In the genomic region with DNA sequence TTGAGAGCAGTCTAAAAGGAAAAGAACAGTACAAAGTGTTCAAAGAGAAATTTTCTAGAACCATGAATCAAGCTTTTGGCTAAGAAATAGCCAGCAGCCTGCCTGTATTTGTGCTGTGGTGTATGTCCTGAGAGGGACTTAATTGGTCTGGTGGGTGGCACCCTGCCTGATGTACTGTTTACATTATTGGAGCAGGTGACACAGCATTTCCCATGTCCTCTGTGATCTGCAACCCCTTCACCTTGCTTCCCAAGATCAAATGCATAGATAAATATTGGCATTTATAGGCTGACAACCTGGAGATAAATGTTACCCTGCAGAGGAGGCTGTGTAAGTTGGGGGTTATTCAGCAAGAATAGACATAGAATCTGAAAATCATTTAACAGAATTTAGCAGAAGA, we compare ENCODE assay signal across 10 mouse cellular contexts. TPM values are rescaled to one million over a fixed set of nuclear protein-coding genes. Genes with fewer than 3 reads are reported as not detected.
DNase-seq lines count a peak whose midpoint lies in the region; ATAC-seq lines count a peak whose summit lies in the region.
"Had no signal": no experiment of that assay in that cellular context is flagged by ENCODE, and none has a peak within 500 bp of the region (broad histone marks: within the 10 kb centered on the region; RNA-seq: fewer than 3 reads in every experiment).

No protein-coding gene starts in this region.

- peak; percentile 89 for DNase-seq in heart, adult 11 months
- no peak for DNase-seq in heart, adult 18-20 months
- no peak for DNase-seq in lung, postnatal 36 days
- DNase-seq in cerebellum, adult 9-11 months, result no peak
- no peak for DNase-seq in urinary bladder, postnatal 25 days (ENCODE audit: low spot score)
- DNase-seq: gastrocnemius, postnatal 14 days had no signal

- no peak overlapping the region for H3K4me2 ChIP-seq in lung, embryonic 15.5 days
- H3K4me2 ChIP-seq in forebrain, embryonic 12.5 days, result no peak overlapping the region
- H3K4me2 ChIP-seq: neural tube, embryonic 15.5 days had no signal

- no peaks in the 10 kb centered on the region for H3K27me3 ChIP-seq in lung, embryonic 15.5 days
- H3K27me3 ChIP-seq in forebrain, embryonic 12.5 days, result no peaks in the 10 kb centered on the region
- H3K27me3 ChIP-seq: neural tube, embryonic 15.5 days had no signal

- H3K9ac ChIP-seq in lung, embryonic 15.5 days, result no peak overlapping the region
- no peak overlapping the region for H3K9ac ChIP-seq in forebrain, embryonic 12.5 days
- H3K9ac ChIP-seq: neural tube, embryonic 15.5 days had no signal

- H3K36me3 ChIP-seq in lung, embryonic 15.5 days, result 0 out of 2 replicates have a peak, but pooled peaks cover 5% of the 10 kb centered on the region
- H3K36me3 ChIP-seq in forebrain, embryonic 12.5 days (replicated peaks), result no peaks in the 10 kb centered on the region
- H3K36me3 ChIP-seq: neural tube, embryonic 15.5 days had no signal

- peak; percentile 53; the same call in 1 of the 2 replicates for ATAC-seq in lung, embryonic 15.5 days (ENCODE audit: borderline replicate concordance, extremely low read depth, low FRiP score, low TSS enrichment)
- ATAC-seq in forebrain, embryonic 12.5 days (ENCODE audit: low FRiP score), result no peak
- 0 out of 2 replicates have a peak, but pooled peaks have one; percentile 5 for ATAC-seq in megakaryocyte progenitor cell, adult 5-6 weeks (replicated peaks; ENCODE audit: poor library complexity)

- H3K4me1 ChIP-seq in lung, embryonic 15.5 days, result peaks cover 44% of the 10 kb centered on the region
- peaks cover 24% of the 10 kb centered on the region for H3K4me1 ChIP-seq in forebrain, embryonic 12.5 days

- H3K4me3 ChIP-seq in lung, embryonic 15.5 days, result no peak overlapping the region
- H3K4me3 ChIP-seq in forebrain, embryonic 12.5 days (replicated peaks), result no peak overlapping the region
- H3K4me3 ChIP-seq: neural tube, embryonic 15.5 days had no signal

- no peaks in the 10 kb centered on the region for H3K9me3 ChIP-seq in lung, embryonic 15.5 days
- H3K9me3 ChIP-seq in forebrain, embryonic 12.5 days, result no peaks in the 10 kb centered on the region
- H3K9me3 ChIP-seq: neural tube, embryonic 15.5 days had no signal

- peak overlapping the region; percentile 37 for H3K27ac ChIP-seq in lung, embryonic 15.5 days
- H3K27ac ChIP-seq in forebrain, embryonic 12.5 days, result peak overlapping the region; percentile 31; the same call in 1 of the 2 replicates
- H3K27ac ChIP-seq: neural tube, embryonic 15.5 days had no signal

RNA-seq across cellular contexts. Expression of a gene that starts 47.3 kb away (rescaled TPM):
- 100 to 1,000 TPM; 142 to 163 TPM for total RNA-seq in heart, adult 18-20 months (2021)
- polyA plus RNA-seq in lung, embryonic 15.5 days (2015; fragmentation: Nextera tagmentation; extraction: Ambion mirVana), result 227 and 235 TPM in 2 replicates
- 85.0 and 89.3 TPM in 2 replicates for polyA plus RNA-seq in forebrain, embryonic 12.5 days (2016; fragmentation: Nextera tagmentation; extraction: Ambion mirVana)
- total RNA-seq in megakaryocyte progenitor cell, adult 5-6 weeks (2015), result 107 and 116 TPM in 2 replicates
- 68.9 and 71.3 TPM in 2 replicates for total RNA-seq in megakaryocyte progenitor cell, adult 5-6 weeks (2017)
